ENCODE assay signal across 28 mouse cellular contexts in the genomic region with DNA sequence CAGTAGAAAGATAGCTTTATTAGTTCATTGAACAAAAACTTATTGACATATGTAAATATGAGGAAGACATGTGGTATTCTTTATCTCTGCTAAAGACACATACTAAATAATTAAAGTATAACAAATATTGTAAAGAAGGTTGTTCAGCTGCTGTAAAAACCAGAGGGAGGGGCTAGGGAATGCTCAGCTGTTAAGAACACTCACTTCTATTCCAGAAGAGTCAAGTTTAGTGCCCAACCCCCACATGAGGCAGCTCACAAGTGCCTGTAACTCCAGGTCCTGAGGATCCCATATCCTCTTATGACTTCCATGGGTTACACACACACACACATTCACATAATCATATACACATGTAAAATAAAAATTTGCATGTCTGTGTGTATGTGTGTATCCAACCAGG.
"Had no signal": no experiment of that assay in that cellular context is flagged by ENCODE, and none has a peak within 500 bp of the region (broad histone marks: within the 10 kb centered on the region; RNA-seq: fewer than 3 reads in every experiment).

No protein-coding gene starts in this region.

- DNase-seq: cerebellum, adult 2 months; cerebellum, adult 8-10 months; cerebellum, adult 9-10 months; cerebellum, adult 9-11 months; cerebellum, postnatal 10 days; cerebellum, postnatal 14 days; cerebellum, postnatal 25 days; cerebellum, postnatal 36 days; embryo, embryonic 11 days; forebrain, postnatal 0 days; gastrocnemius, adult 2 months; gastrocnemius, postnatal 10 days; gastrocnemius, postnatal 14 days; gastrocnemius, postnatal 25 days; gastrocnemius, postnatal 36 days; heart, adult 11 months; heart, adult 18-20 months; heart, adult 2 months had no signal

- H3K9me3 ChIP-seq: embryonic facial prominence, embryonic 12.5 days; embryonic facial prominence, embryonic 13.5 days; embryonic facial prominence, embryonic 15.5 days; forebrain, embryonic 10.5 days; forebrain, embryonic 12.5 days; forebrain, embryonic 13.5 days; forebrain, embryonic 15.5 days had no signal

- H3K4me1 ChIP-seq: embryonic facial prominence, embryonic 12.5 days; embryonic facial prominence, embryonic 13.5 days; embryonic facial prominence, embryonic 15.5 days; forebrain, embryonic 10.5 days; forebrain, embryonic 12.5 days; forebrain, embryonic 13.5 days; forebrain, embryonic 15.5 days had no signal

- H3K9ac ChIP-seq: embryonic facial prominence, embryonic 12.5 days; embryonic facial prominence, embryonic 13.5 days; embryonic facial prominence, embryonic 15.5 days; forebrain, embryonic 12.5 days; forebrain, embryonic 13.5 days; forebrain, embryonic 15.5 days; forebrain, postnatal 0 days had no signal

- H3K27me3 ChIP-seq: embryonic facial prominence, embryonic 12.5 days; embryonic facial prominence, embryonic 13.5 days; embryonic facial prominence, embryonic 15.5 days; forebrain, embryonic 12.5 days; forebrain, embryonic 13.5 days; forebrain, embryonic 15.5 days had no signal

- H3K4me3 ChIP-seq: embryonic facial prominence, embryonic 12.5 days; embryonic facial prominence, embryonic 13.5 days; embryonic facial prominence, embryonic 15.5 days; erythroblast, embryonic 14.5 days; forebrain, embryonic 10.5 days; forebrain, embryonic 12.5 days; forebrain, embryonic 13.5 days; forebrain, embryonic 15.5 days; gastrocnemius, adult 2 months; heart, adult 2 months had no signal

- H3K27ac ChIP-seq: embryonic facial prominence, embryonic 12.5 days; embryonic facial prominence, embryonic 13.5 days; embryonic facial prominence, embryonic 15.5 days; forebrain, embryonic 10.5 days; forebrain, embryonic 12.5 days; forebrain, embryonic 13.5 days; forebrain, embryonic 15.5 days; gastrocnemius, adult 2 months; heart, adult 2 months had no signal

- ATAC-seq: forebrain, embryonic 13.5 days; forebrain, embryonic 14.5 days; forebrain, embryonic 15.5 days; forebrain, embryonic 16.5 days; forebrain, postnatal 0 days had no signal

- H3K4me2 ChIP-seq: embryonic facial prominence, embryonic 12.5 days; embryonic facial prominence, embryonic 13.5 days; embryonic facial prominence, embryonic 15.5 days; forebrain, embryonic 12.5 days; forebrain, embryonic 13.5 days; forebrain, embryonic 15.5 days had no signal
